Mouse (Mus musculus) testis, postnatal 14 days (tissue): ENCODE measurements at regions not wholly inside any gene's neighbourhood (a gene's known extent, or its start where the extent isn't known, plus 50 kb on each side); places are given as distances from the start of the nearest gene placed in this dataset.
"Not testable (repeated sequence)": the region's sequence is repeated elsewhere in the genome, so short reads cannot be mapped to it uniquely, and the experiment has no call there.

ENCODE experiments used
- DNase-seq: peaks from one replicate; pipeline ENCODE4 v3.0.0; 2021; ENCODE audit warnings: low spot score

GRCm38 (mm10) chr1:43305349-43306278 lies 108.8 kb upstream of the Fhl2 start:
- DNase-seq: peak; percentile 6

GRCm38 (mm10) chr1:43310711-43311695 lies 114.2 kb upstream of the Fhl2 start:
- no peak for DNase-seq

DNA sequence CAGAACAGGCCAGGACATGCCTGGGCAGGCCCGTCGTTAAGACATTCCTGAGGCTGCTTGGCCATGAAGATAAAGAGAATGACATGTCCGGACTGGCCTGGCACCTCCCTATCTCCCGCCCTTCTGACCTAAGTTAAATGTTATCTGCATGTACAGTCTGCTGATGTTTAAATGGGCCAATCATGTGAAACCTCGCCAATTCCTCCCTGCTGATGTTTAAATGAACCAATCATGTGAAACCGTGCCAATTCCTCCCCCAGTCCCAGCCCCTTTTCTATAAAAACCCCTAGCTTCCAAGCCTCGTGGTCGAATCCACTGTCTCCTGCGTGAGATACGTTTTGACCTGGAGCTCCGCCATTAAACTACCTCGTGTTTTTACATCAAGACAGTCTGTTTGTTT lies 119.5 kb upstream of the Fhl2 start:
- DNase-seq: not testable (repeated sequence)

GRCm38 (mm10) chr1:43317076-43317871 lies 120.5 kb upstream of the Fhl2 start:
- DNase-seq: no peak

GRCm38 (mm10) chr1:43333488-43333887 lies 110.9 kb upstream of the Nck2 start:
- DNase-seq: not testable (repeated sequence)

GRCm38 (mm10) chr1:43337168-43337784 lies 107.1 kb upstream of the Nck2 start:
- DNase-seq: no peak

GRCm38 (mm10) chr1:43338096-43338915 lies 106.1 kb upstream of the Nck2 start:
- no peak for DNase-seq

DNA sequence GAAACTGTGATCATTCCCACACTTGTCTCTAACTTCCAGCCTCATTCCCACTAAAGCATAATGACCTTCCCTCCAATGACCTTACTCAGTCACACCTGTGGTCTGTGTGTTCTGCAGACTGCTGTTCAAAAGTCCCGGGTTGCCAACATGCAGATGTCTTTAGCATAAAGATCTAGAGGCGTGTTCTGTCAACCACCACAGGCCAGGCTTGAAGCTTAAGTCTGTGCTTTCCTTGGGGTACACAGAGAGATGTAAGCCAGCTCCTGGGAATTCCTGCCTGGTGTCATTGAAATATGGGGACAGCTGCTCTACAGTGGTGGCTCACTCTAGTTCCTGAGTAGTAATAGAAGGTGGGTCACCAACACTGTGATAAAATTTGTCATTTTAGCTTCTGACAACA lies 101.5 kb upstream of the Nck2 start:
- no peak for DNase-seq

DNA sequence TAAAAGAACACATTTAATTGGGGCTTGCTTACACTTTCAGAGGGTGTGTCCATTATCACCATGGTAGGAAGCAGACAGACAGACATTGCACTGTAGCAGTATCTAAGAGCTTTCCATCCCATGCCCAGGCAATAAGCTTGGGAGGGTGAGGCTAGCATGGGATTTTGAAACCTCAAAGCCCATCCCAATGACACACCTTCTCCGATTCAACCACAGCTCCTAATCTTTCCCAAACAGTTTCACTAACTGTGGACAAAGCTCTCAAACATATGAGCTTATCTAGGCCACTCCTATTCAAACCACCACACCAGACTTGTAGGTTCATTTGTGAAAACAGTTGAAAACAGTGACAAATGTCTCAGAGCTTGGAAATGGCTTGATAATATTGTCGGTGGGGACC lies 101.0 kb upstream of the Nck2 start:
- no peak for DNase-seq

DNA sequence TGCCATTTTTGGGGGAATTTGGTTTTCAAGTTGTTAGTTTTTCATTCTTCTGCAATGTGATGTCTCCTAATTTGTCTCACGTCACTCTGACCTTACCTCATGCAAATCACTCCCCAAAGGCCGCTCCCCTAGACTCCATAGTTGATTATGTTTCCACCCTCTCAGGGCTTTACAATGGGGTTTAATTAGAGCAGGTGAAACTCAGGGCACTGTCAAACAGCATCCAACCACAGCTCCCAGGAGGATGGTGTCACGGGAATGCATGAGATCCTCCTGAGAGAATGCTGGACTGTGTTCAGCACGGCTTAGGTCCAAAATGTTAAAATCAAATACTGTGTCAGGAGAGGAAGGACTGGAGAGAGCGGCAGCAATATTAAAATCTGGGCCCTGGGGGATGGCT lies 100.4 kb upstream of the Nck2 start:
- no peak for DNase-seq

- DNase-seq: no peak
Measured at GRCm38 (mm10) chr1:43347152-43347551, 97.2 kb upstream of the Nck2 start.

DNA sequence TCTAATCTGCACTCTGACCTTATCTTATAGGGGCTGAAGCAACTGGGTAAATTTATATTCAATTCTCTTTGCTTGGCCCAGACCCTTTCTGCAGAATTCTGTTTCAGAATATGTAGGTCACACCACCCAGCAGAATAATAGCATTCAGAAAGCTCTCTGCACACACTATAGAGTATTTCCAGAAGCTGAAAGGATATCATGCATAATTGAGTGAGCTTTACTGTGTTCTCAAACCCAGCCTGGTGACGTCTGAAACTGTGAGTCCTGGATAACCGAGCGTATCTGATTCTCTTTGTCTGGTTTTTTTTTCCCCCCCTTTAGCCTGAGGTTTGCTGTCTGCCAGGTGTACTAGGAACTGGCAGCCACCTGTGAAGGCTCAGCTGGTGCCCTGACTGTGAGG lies 94.4 kb upstream of the Nck2 start:
- DNase-seq: no peak

DNA sequence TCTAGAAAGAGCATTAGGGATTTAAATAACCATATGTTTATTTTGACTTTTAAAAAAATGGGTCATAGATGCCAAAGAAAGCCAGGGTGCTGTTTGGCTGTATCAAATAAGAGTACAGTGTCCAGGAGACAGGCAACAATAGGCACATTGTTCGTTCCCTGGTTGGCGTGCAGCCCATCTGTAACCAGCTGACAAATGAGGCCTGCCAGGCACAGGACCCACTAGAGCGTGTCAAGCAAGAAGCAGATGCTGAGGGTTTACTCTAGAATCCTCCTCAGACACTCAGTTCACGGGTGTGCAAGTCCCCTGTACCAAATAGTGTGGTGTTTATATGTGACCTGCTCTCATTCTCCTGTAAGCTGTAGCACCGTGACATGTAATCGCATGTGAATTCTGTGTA lies 86.2 kb upstream of the Nck2 start:
- peak; percentile 72 for DNase-seq

DNA sequence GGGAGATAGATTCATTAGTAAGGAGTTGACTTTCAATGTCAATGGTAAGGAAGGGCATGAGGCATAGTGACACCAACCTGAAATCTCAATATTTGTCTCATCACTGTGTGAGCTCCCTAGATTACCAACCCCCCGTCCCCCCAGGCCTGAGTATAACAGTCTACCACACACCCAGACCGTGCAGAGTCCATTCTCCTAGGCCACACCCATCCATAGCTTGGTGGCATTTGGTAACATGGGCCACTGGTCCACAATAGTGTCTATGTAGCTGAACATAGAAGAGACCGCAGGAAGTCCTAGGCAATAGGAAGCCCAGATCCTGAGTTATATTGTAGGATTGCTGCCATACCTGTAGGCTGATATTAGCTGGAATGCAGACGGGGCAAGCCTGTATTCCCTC lies 84.7 kb upstream of the Nck2 start:
- no peak for DNase-seq

GRCm38 (mm10) chr1:43360291-43360690 lies 84.1 kb upstream of the Nck2 start:
- DNase-seq: no peak

DNA sequence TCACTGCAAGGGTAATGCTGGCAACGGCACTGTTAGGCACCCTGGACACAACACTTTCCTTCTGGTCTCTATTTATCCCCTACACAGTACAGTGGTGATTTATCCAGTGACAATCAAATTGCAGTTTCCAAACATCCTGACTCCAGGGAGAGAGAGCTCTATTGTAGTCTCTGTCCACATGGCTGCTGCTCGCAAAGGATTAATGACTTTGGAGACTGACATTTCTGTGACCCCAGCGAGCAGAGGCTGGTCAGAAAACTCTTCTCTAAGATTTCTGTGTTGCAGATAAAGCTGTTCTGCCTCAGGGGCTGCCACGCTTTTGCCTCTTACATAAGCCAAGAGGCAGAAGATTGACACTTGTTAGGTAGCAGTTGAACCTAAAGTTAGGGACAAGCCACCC lies 83.6 kb upstream of the Nck2 start:
- no peak for DNase-seq

DNA sequence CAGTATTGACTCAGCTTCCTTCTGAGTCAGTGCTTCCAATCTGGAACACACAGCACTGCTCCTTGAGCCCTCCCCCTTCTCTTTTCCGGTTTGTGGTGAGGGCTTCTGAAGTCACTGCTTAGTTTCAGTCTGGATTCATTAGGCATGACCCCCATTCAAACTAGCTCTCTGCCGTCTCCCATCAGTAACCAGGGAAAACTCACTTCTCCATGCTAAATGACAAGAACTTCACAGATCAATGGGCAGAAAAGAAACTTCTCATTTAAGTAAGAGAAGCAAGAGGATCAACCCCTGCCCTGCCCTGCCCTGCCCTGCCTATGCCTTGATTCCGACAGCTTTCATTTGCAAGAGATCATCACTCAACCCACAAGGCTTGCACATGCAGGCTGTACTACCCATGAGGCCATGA lies 82.9 kb upstream of the Nck2 start:
- DNase-seq: no peak

- DNase-seq: no peak
Measured at GRCm38 (mm10) chr1:43362136-43362535, 82.2 kb upstream of the Nck2 start.

- peak; percentile 45 for DNase-seq
Measured at GRCm38 (mm10) chr1:43363178-43363577, 81.2 kb upstream of the Nck2 start.

DNA sequence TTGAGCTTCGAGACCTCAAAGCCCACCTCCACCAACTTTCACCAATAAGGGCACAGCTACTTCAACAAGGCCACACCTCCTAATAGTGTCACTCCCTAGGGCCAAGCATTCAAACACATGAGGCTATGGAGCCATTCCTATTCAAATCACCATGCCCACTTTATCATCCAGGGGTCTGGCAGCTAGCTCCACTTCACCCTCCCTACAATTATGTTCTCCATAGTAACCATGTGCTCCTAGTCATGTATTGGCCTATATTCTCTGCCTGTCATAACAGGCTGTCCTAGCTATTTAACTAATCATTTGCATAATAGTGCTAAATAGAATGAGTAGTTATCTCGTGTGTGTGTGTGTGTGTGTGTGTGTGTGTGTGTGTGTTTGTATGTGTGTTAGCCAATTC lies 77.9 kb upstream of the Nck2 start:
- DNase-seq: no peak
